ENCODE assay signal across 8 mouse cellular contexts in the genomic region with DNA sequence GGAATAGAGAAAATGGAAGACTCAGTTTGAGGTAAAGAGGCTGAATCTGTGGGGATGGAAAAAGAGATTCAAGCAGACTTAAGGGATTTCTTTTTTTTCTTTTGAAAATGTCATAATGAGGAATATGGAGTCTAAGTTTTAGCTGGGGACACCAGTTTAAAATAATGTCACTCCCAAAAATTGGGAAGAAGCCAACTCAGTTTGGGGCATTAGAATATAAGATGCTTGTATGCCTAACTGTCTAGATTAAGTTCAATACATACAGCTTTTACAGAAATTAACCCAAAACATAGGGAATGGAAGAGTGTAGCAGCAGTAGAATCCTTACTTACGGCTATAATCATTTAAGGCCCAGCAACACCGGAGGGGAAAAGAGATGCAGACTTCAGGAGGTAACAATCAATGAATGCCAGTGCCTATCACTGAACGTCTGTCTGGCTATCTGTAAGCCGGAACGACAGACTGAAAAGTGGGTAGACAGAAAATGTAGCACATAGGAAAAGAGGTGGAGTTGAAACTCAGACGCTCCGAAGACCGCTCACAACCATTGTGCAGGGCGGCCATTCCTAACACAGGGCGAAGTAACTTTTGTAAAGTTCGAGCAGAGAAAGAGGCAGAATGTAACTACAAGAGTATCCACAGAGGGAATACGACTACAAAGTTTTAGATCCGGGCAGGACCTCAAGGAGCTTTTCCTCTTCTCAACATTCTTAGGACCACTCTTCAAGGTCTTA. TPM values are rescaled to one million over a fixed set of nuclear protein-coding genes. Genes with fewer than 3 reads are reported as not detected.
DNase-seq lines count a peak whose midpoint lies in the region; ATAC-seq lines count a peak whose summit lies in the region.

No protein-coding gene starts in this region.

- H3K4me1 ChIP-seq in erythroblast, embryonic 14.5 days (ENCODE audit: control insufficient read depth): peaks cover 58% of the 10 kb centered on the region
- peaks cover 28% of the 10 kb centered on the region for H3K4me1 ChIP-seq in embryonic facial prominence, embryonic 12.5 days
- peaks cover 17% of the 10 kb centered on the region for H3K4me1 ChIP-seq in stomach, embryonic 16.5 days (ENCODE audit: control insufficient read depth, insufficient read depth, low read length)

- H3K27me3 ChIP-seq in erythroblast, embryonic 14.5 days (ENCODE audit: control insufficient read depth): no peaks in the 10 kb centered on the region
- H3K27me3 ChIP-seq in embryonic facial prominence, embryonic 12.5 days: no peaks in the 10 kb centered on the region
- H3K27me3 ChIP-seq in stomach, embryonic 16.5 days (ENCODE audit: control insufficient read depth, insufficient read depth, low read length): no peaks in the 10 kb centered on the region

- peak overlapping the region; percentile 95 for H3K27ac ChIP-seq in embryonic facial prominence, embryonic 12.5 days
- peak overlapping the region; percentile 93 for H3K27ac ChIP-seq in stomach, embryonic 16.5 days (ENCODE audit: low read length)

- H3K4me3 ChIP-seq in erythroblast, embryonic 14.5 days (replicated peaks): peak overlapping the region; percentile 83
- peak overlapping the region; percentile 83 for H3K4me3 ChIP-seq in embryonic facial prominence, embryonic 12.5 days
- peak overlapping the region; percentile 92 for H3K4me3 ChIP-seq in stomach, embryonic 16.5 days (replicated peaks; ENCODE audit: low read length)

- WGBS in embryonic facial prominence, embryonic 12.5 days: 2% methylated on average over 13 of the region's 13 CpGs
- 2% methylated on average over 13 of the region's 13 CpGs for WGBS in stomach, embryonic 16.5 days

- peak overlapping the region; percentile 63 for H3K4me2 ChIP-seq in embryonic facial prominence, embryonic 12.5 days (replicated peaks)
- H3K4me2 ChIP-seq in stomach, embryonic 16.5 days (ENCODE audit: low read depth, low read length): peak overlapping the region; percentile 78

- DNase-seq in B cell, adult 2 months: peak; percentile 4 to 9
- DNase-seq in liver: peak; percentile 20
- DNase-seq in kidney, adult 18-20 months: no peak
- no peak for DNase-seq in kidney, postnatal 14 days

- ATAC-seq in erythroblast, adult 5-6 weeks (replicated peaks; ENCODE audit: low FRiP score, poor library complexity, severe bottlenecking): no peak
- no peak for ATAC-seq in embryonic facial prominence, embryonic 12.5 days (ENCODE audit: insufficient number of reproducible peaks, insufficient read depth, low FRiP score, low TSS enrichment)
- ATAC-seq in stomach, embryonic 16.5 days (ENCODE audit: insufficient read depth, low FRiP score): no peak

- H3K36me3 ChIP-seq in erythroblast, embryonic 14.5 days (ENCODE audit: control insufficient read depth): peaks cover 67% of the 10 kb centered on the region
- peaks cover 6% of the 10 kb centered on the region; the same call in 1 of the 2 replicates for H3K36me3 ChIP-seq in embryonic facial prominence, embryonic 12.5 days
- no peaks in the 10 kb centered on the region for H3K36me3 ChIP-seq in stomach, embryonic 16.5 days (ENCODE audit: control insufficient read depth, insufficient read depth, low read length)

- peak overlapping the region; percentile 85 for H3K9ac ChIP-seq in embryonic facial prominence, embryonic 12.5 days
- peak overlapping the region; percentile 87 for H3K9ac ChIP-seq in stomach, embryonic 16.5 days (ENCODE audit: low read length)

- no peaks in the 10 kb centered on the region for H3K9me3 ChIP-seq in erythroblast, embryonic 14.5 days (ENCODE audit: control insufficient read depth, low read length)
- H3K9me3 ChIP-seq in embryonic facial prominence, embryonic 12.5 days: no peaks in the 10 kb centered on the region
- no peaks in the 10 kb centered on the region for H3K9me3 ChIP-seq in stomach, embryonic 16.5 days (replicated peaks; ENCODE audit: control insufficient read depth, low read length)

RNA-seq across cellular contexts. Expression of a gene that starts 1.3 kb away (rescaled TPM):
- 0.92 and 1.0 TPM in 2 replicates for polyA plus RNA-seq in erythroblast, embryonic 14.5 days (2012)
- total RNA-seq in erythroblast, adult 5-6 weeks (2015; ENCODE audit: low replicate concordance): 38.0 and 45.3 TPM in 2 replicates
- 29.1 and 30.1 TPM in 2 replicates for total RNA-seq in erythroblast, adult 5-6 weeks (2017; ENCODE audit: low replicate concordance)
- 75.6 and 78.7 TPM in 2 replicates for polyA plus RNA-seq in embryonic facial prominence, embryonic 12.5 days (2016; fragmentation: Nextera tagmentation; extraction: Ambion mirVana)
- 37.6 and 39.9 TPM in 2 replicates for polyA plus RNA-seq in stomach, embryonic 16.5 days (2015; fragmentation: Nextera tagmentation; extraction: Ambion mirVana)

RNA-seq across cellular contexts. Expression of a gene that starts 1.4 kb away (rescaled TPM):
- 1.2 and 1.4 TPM in 2 replicates for polyA plus RNA-seq in erythroblast, embryonic 14.5 days (2012)
- total RNA-seq in erythroblast, adult 5-6 weeks (2015; ENCODE audit: low replicate concordance): 9.0 and 12.3 TPM in 2 replicates
- total RNA-seq in erythroblast, adult 5-6 weeks (2017; ENCODE audit: low replicate concordance): 15.1 and 21.8 TPM in 2 replicates
- 75.2 and 75.4 TPM in 2 replicates for polyA plus RNA-seq in embryonic facial prominence, embryonic 12.5 days (2016; fragmentation: Nextera tagmentation; extraction: Ambion mirVana)
- polyA plus RNA-seq in stomach, embryonic 16.5 days (2015; fragmentation: Nextera tagmentation; extraction: Ambion mirVana): 46.1 and 47.8 TPM in 2 replicates

Comparison
In these comparisons a context has a peak if more than half of its experiments do, and no peak if none do; other contexts are left out.
1. DNase-seq: peak in B cell, adult 2 months (2 of 2) and liver (single experiment); none in kidney, adult 18-20 months (single experiment) and kidney, postnatal 14 days (single experiment).
2. RNA of a gene that starts 1.3 kb away (polyA plus RNA-seq): 75.6 to 78.7 TPM in embryonic facial prominence, embryonic 12.5 days and 37.6 to 39.9 TPM in stomach, embryonic 16.5 days; 0.92 to 1.0 TPM in erythroblast, embryonic 14.5 days; every median in the first group is over 10 times any median in the second.
3. RNA of a gene that starts 1.4 kb away (polyA plus RNA-seq): 75.2 to 75.4 TPM in embryonic facial prominence, embryonic 12.5 days and 46.1 to 47.8 TPM in stomach, embryonic 16.5 days; 1.2 to 1.4 TPM in erythroblast, embryonic 14.5 days; every median in the first group is over 10 times any median in the second.
4. Peak in every context shown above with its lines, with median percentiles within 50 percentile points of each other: H3K4me3 ChIP-seq.